Mouse (Mus musculus) cerebellum, adult 8-10 months (tissue): Measurements from ENCODE around the gene Lancl1.

Experiments used
- DNase-seq: peaks from one replicate; pipeline ENCODE4 v3.0.0; 2022

The Lancl1 gene

GRCm38 (mm10) chr1:67014205-67014604 is 24.5 kb downstream of the Lancl1 start:
- no peak for DNase-seq

- DNase-seq, result no peak
These were observed 28.2 kb downstream of the Lancl1 start for GRCm38 (mm10) chr1:67010520-67010919.

- no peak for DNase-seq
These were observed 35.0 kb downstream of the Lancl1 start for GRCm38 (mm10) chr1:67003699-67004098.

GRCm38 (mm10) chr1:67002226-67002625 is 36.4 kb downstream of the Lancl1 start:
- no peak for DNase-seq

- no peak for DNase-seq
These were observed 37.3 kb downstream of the Lancl1 start for GRCm38 (mm10) chr1:67001367-67001766.

GRCm38 (mm10) chr1:67000484-67000883 is 38.2 kb downstream of the Lancl1 start:
- no peak for DNase-seq

GRCm38 (mm10) chr1:66998601-66999000 is 40.1 kb downstream of the Lancl1 start:
- DNase-seq, result no peak

- DNase-seq, result no peak
These were observed 40.5 kb downstream of the Lancl1 start for GRCm38 (mm10) chr1:66998188-66998587.

GRCm38 (mm10) chr1:66996819-66997218 is 41.9 kb downstream of the Lancl1 start:
- DNase-seq, result no peak

- DNase-seq, result no peak
These were observed 45.9 kb downstream of the Lancl1 start for GRCm38 (mm10) chr1:66992764-66993163.

GRCm38 (mm10) chr1:66987558-66988190 is 51.0 kb downstream of the Lancl1 start:
- DNase-seq, result no peak

GRCm38 (mm10) chr1:66985906-66986305 is 52.8 kb downstream of the Lancl1 start:
- no peak for DNase-seq

- DNase-seq, result no peak
These were observed 53.5 kb downstream of the Lancl1 start for GRCm38 (mm10) chr1:66985129-66985698.

- DNase-seq, result no peak
These were observed 58.5 kb downstream of the Lancl1 start for GRCm38 (mm10) chr1:66980129-66980528.

GRCm38 (mm10) chr1:66975456-66975855 is 63.2 kb downstream of the Lancl1 start:
- no peak for DNase-seq

- DNase-seq, result no peak
These were observed 73.8 kb downstream of the Lancl1 start for GRCm38 (mm10) chr1:66964857-66965256.

GRCm38 (mm10) chr1:66960536-66961243 is 78.0 kb downstream of the Lancl1 start:
- no peak for DNase-seq

GRCm38 (mm10) chr1:66957361-66957760 is 81.3 kb downstream of the Lancl1 start:
- DNase-seq, result no peak

- no peak for DNase-seq
These were observed 87.6 kb downstream of the Lancl1 start for GRCm38 (mm10) chr1:66951086-66951485.
